ENCODE assay signal across 35 mouse cellular contexts in genomic region chr7:75350172-75350571, GRCm38 (mm10). TPM values are rescaled to one million over a fixed set of nuclear protein-coding genes. Genes with fewer than 3 reads are reported as not detected.
DNase-seq lines count a peak whose midpoint lies in the region; ATAC-seq and TF ChIP-seq lines count a peak whose summit lies in the region.
"Had no signal": no experiment of that assay in that cellular context is flagged by ENCODE, and none has a peak within 500 bp of the region (broad histone marks: within the 10 kb centered on the region; RNA-seq: fewer than 3 reads in every experiment).

No protein-coding gene starts in this region.

- no peaks in the 10 kb centered on the region for H3K79me2 ChIP-seq in MEL (ENCODE audit: control insufficient read depth, insufficient read depth, low read length, poor library complexity)

- WGBS in liver, embryonic 12.5 days (ENCODE audit: insufficient replicate concordance), result 23% methylated on average over 2 of the region's 2 CpGs
- 59% methylated on average over 2 of the region's 2 CpGs for WGBS in liver, postnatal 0 days (ENCODE audit: insufficient replicate concordance)
- 76% methylated on average over 2 of the region's 2 CpGs for WGBS in forebrain, embryonic 14.5 days

- no peak overlapping the region for H3K4me3 ChIP-seq in MEL (ENCODE audit: control insufficient read depth in 1 of 2, insufficient read depth in 1 of 2, low read depth in 2 of 2, low read length in 2 of 2)
- H3K4me3 ChIP-seq in liver, embryonic 12.5 days, result no peak overlapping the region
- no peak overlapping the region for H3K4me3 ChIP-seq in liver, postnatal 0 days (ENCODE audit: low read depth, low read length)
- no peak overlapping the region for H3K4me3 ChIP-seq in forebrain, embryonic 14.5 days (ENCODE audit: low read depth, low read length)
- H3K4me3 ChIP-seq: embryonic facial prominence, embryonic 12.5 days; kidney, embryonic 15.5 days; limb, embryonic 12.5 days; midbrain, embryonic 15.5 days; myocyte; neural tube, embryonic 12.5 days had no signal

- peaks cover 0 to 1% of the 10 kb centered on the region in 2 experiments; a peak in 2 of 4 replicates for H3K27me3 ChIP-seq in MEL (ENCODE audit: control insufficient read depth in 1 of 2, insufficient read depth in 2 of 2, low read length in 2 of 2)
- H3K27me3 ChIP-seq in liver, embryonic 12.5 days (replicated peaks), result no peaks in the 10 kb centered on the region
- no peaks in the 10 kb centered on the region for H3K27me3 ChIP-seq in liver, postnatal 0 days (ENCODE audit: insufficient read depth, low read length)
- H3K27me3 ChIP-seq in forebrain, embryonic 14.5 days (replicated peaks; ENCODE audit: control insufficient read depth, insufficient read depth, low read length), result no peaks in the 10 kb centered on the region
- H3K27me3 ChIP-seq: embryonic facial prominence, embryonic 12.5 days; kidney, embryonic 15.5 days; limb, embryonic 12.5 days; midbrain, embryonic 15.5 days; neural tube, embryonic 12.5 days had no signal

- peak; percentile 11 to 69; a peak in 3 of 4 replicates for TF ChIP-seq EP300 in MEL (IDR thresholded peaks at IDR 0.05; ENCODE audit: low read depth in 1 of 2, low read length in 2 of 2)
- TF ChIP-seq EP300 in liver, postnatal 0 days (IDR thresholded peaks at IDR 0.05; ENCODE audit: low read depth), result peak; percentile 90

- TF ChIP-seq CTCF in MEL (IDR thresholded peaks at IDR 0.05 in 2 of 3, conservative IDR thresholded peaks at IDR 0.05 in 1 of 3; ENCODE audit: control insufficient read depth in 1 of 3, insufficient read depth in 1 of 3, low read depth in 2 of 3, low read length in 3 of 3, poor library complexity in 1 of 3, severe bottlenecking in 1 of 3), result no peak
- no peak for TF ChIP-seq CTCF in liver, postnatal 0 days (IDR thresholded peaks at IDR 0.05; ENCODE audit: low read depth)

- 0 out of 2 replicates have a peak, but pooled peaks have one; percentile 42 for ATAC-seq in common myeloid progenitor, adult 5-6 weeks (replicated peaks; ENCODE audit: low read depth, poor library complexity, severe bottlenecking)
- ATAC-seq in liver, embryonic 12.5 days, result peak; percentile 94
- ATAC-seq in liver, postnatal 0 days, result peak; percentile 90
- ATAC-seq in forebrain, embryonic 14.5 days, result no peak
- ATAC-seq: activated CD4-positive, CD25-positive, alpha-beta regulatory T cell, adult 4 months; forebrain, postnatal 0 days; lung, postnatal 0 days; midbrain, embryonic 15.5 days had no signal

- no peaks in the 10 kb centered on the region for H3K4me1 ChIP-seq in MEL (ENCODE audit: control insufficient read depth in 1 of 2, insufficient read depth in 2 of 2, low read length in 2 of 2)
- H3K4me1 ChIP-seq in liver, embryonic 12.5 days, result peaks cover 16% of the 10 kb centered on the region
- no peaks in the 10 kb centered on the region; the same call in 1 of the 2 replicates for H3K4me1 ChIP-seq in liver, postnatal 0 days (ENCODE audit: insufficient read depth)
- H3K4me1 ChIP-seq in forebrain, embryonic 14.5 days (ENCODE audit: control insufficient read depth, insufficient read depth, low read length), result no peaks in the 10 kb centered on the region
- H3K4me1 ChIP-seq: embryonic facial prominence, embryonic 12.5 days; kidney, embryonic 15.5 days; limb, embryonic 12.5 days; midbrain, embryonic 15.5 days; neural tube, embryonic 12.5 days had no signal

- H3K9me3 ChIP-seq in MEL (replicated peaks; ENCODE audit: insufficient read depth, low read length), result no peaks in the 10 kb centered on the region
- no peaks in the 10 kb centered on the region for H3K9me3 ChIP-seq in liver, embryonic 12.5 days (replicated peaks)
- no peaks in the 10 kb centered on the region for H3K9me3 ChIP-seq in liver, postnatal 0 days (ENCODE audit: low read length)
- no peaks in the 10 kb centered on the region for H3K9me3 ChIP-seq in forebrain, embryonic 14.5 days (replicated peaks; ENCODE audit: control insufficient read depth, low read length)
- H3K9me3 ChIP-seq: embryonic facial prominence, embryonic 12.5 days; kidney, embryonic 15.5 days; limb, embryonic 12.5 days; midbrain, embryonic 15.5 days; neural tube, embryonic 12.5 days had no signal

- H3K4me2 ChIP-seq in liver, embryonic 12.5 days, result peak overlapping the region; percentile 31; the same call in 1 of the 2 replicates
- H3K4me2 ChIP-seq in liver, postnatal 0 days (ENCODE audit: low read depth, low read length), result no peak overlapping the region
- no peak overlapping the region for H3K4me2 ChIP-seq in forebrain, embryonic 14.5 days (ENCODE audit: low read length)
- H3K4me2 ChIP-seq: embryonic facial prominence, embryonic 12.5 days; heart, embryonic 11.5 days; hindbrain, embryonic 14.5 days; kidney, embryonic 15.5 days; limb, embryonic 12.5 days; midbrain, embryonic 15.5 days; neural tube, embryonic 12.5 days had no signal

- no peak overlapping the region for H3K9ac ChIP-seq in MEL (ENCODE audit: control insufficient read depth, low read depth, low read length, poor library complexity, severe bottlenecking)
- H3K9ac ChIP-seq in liver, embryonic 12.5 days, result no peak overlapping the region
- H3K9ac ChIP-seq in liver, postnatal 0 days (replicated peaks), result no peak overlapping the region
- H3K9ac ChIP-seq in forebrain, embryonic 14.5 days (ENCODE audit: low read length), result no peak overlapping the region
- H3K9ac ChIP-seq: embryonic facial prominence, embryonic 12.5 days; forebrain, postnatal 0 days; hindbrain, embryonic 14.5 days; kidney, embryonic 15.5 days; limb, embryonic 12.5 days; midbrain, embryonic 15.5 days; neural tube, embryonic 12.5 days had no signal

- peak; percentile 39 for DNase-seq in MEL (ENCODE audit: low read depth, low spot score)
- DNase-seq in liver, postnatal 0 days, result no peak
- no peak for DNase-seq in gastrocnemius, postnatal 14 days
- no peak for DNase-seq in forebrain, embryonic 14.5 days (ENCODE audit: low spot score)
- DNase-seq in left cerebral cortex, postnatal 14 days (ENCODE audit: low spot score in 2 of 2), result no peak
- DNase-seq: adrenal gland, adult 2 months; adrenal gland, postnatal 36 days; cerebellum, adult 8-10 months; cerebellum, postnatal 36 days; embryo, embryonic 11 days; forebrain, postnatal 0 days; gastrocnemius, postnatal 10 days; heart, adult 11 months; heart, postnatal 4 days; kidney, adult 18-20 months; kidney, postnatal 25 days; lung, adult 18-20 months; lung, postnatal 4 days; right cerebral cortex, adult 18-20 months; spleen, adult 18-20 months; thymus, adult 2 months; thymus, postnatal 4 days had no signal

- intact Hi-C loops in gastrocnemius, postnatal 14 days (cut with DNase I; ENCODE audit: low total_unique reads), result no loop called here
- intact Hi-C loops in left cerebral cortex, postnatal 14 days (cut with DNase I), result no loop called here

- no peak for TF ChIP-seq POLR2A in MEL (IDR thresholded peaks at IDR 0.05; ENCODE audit: control insufficient read depth in 1 of 2, insufficient read depth in 1 of 2, low read depth in 1 of 2, low read length in 2 of 2, poor library complexity in 1 of 2)

- no peaks in the 10 kb centered on the region for H3K36me3 ChIP-seq in MEL (ENCODE audit: control insufficient read depth in 1 of 2, insufficient read depth in 2 of 2, low read length in 2 of 2)
- H3K36me3 ChIP-seq in liver, embryonic 12.5 days, result no peaks in the 10 kb centered on the region
- H3K36me3 ChIP-seq in liver, postnatal 0 days (replicated peaks; ENCODE audit: insufficient read depth, low read length), result no peaks in the 10 kb centered on the region
- no peaks in the 10 kb centered on the region for H3K36me3 ChIP-seq in forebrain, embryonic 14.5 days (ENCODE audit: control insufficient read depth, insufficient read depth, low read length)
- H3K36me3 ChIP-seq: embryonic facial prominence, embryonic 12.5 days; kidney, embryonic 15.5 days; limb, embryonic 12.5 days; midbrain, embryonic 15.5 days; neural tube, embryonic 12.5 days had no signal

- no peak for TF ChIP-seq RAD21 in MEL (IDR thresholded peaks at IDR 0.05; ENCODE audit: low read depth, low read length)

- no peak overlapping the region for H3K27ac ChIP-seq in MEL (ENCODE audit: control insufficient read depth, low read depth, low read length)
- no peak overlapping the region for H3K27ac ChIP-seq in liver, embryonic 12.5 days
- H3K27ac ChIP-seq in liver, postnatal 0 days (ENCODE audit: low read depth), result no peak overlapping the region
- no peak overlapping the region for H3K27ac ChIP-seq in forebrain, embryonic 14.5 days (ENCODE audit: low read depth, low read length)
- H3K27ac ChIP-seq: embryonic facial prominence, embryonic 12.5 days; hindbrain, embryonic 14.5 days; kidney, embryonic 15.5 days; limb, embryonic 12.5 days; midbrain, embryonic 15.5 days; neural tube, embryonic 12.5 days; stomach, postnatal 0 days had no signal

TF ChIP-seq in MEL, 35 proteins besides CTCF, POLR2A, EP300 and RAD21:
- peak; percentile 61; the same call in 1 of the 2 replicates for TF ChIP-seq GATA1 (IDR thresholded peaks at IDR 0.05; ENCODE audit: low read depth, low read length)
- peak; percentile 40; the same call in 1 of the 2 replicates for TF ChIP-seq TAL1 (IDR thresholded peaks at IDR 0.05; ENCODE audit: low read length)
- TF ChIP-seq HCFC1 (IDR thresholded peaks at IDR 0.05; ENCODE audit: low read depth, low read length), result no peak
- peak; percentile 73 for TF ChIP-seq ETS1 (IDR thresholded peaks at IDR 0.05; ENCODE audit: low read depth, low read length)
- TF ChIP-seq TCF12 (IDR thresholded peaks at IDR 0.05; ENCODE audit: low read depth, low read length), result peak; percentile 70

RNA-seq across cellular contexts. Expression of gene Sv2b, which starts 41.1 kb away (rescaled TPM):
- total RNA-seq in MEL (2012; rRNA removed), result not detected in 2 replicates
- not detected for polyA plus RNA-seq in MEL (2012; ENCODE audit: insufficient read depth in 1 of 2, insufficient read length in 2 of 2, low read depth in 1 of 2, low replicate concordance in 2 of 2, missing spikeins in 1 of 2)
- not detected in 2 replicates for total RNA-seq in common myeloid progenitor, adult 5-6 weeks (2017)
- polyA plus RNA-seq in liver, embryonic 12.5 days (2016; fragmentation: Nextera tagmentation; extraction: Ambion mirVana), result 0.02 and 0.05 TPM in 2 replicates
- not detected in 2 replicates for polyA plus RNA-seq in liver, postnatal 0 days (2015; fragmentation: Nextera tagmentation; extraction: Ambion mirVana)
- total RNA-seq in gastrocnemius, postnatal 14 days (2021), result 1 to 10 TPM in 1 of 2 experiments, under 1 TPM in 1; 0.94 to 1.1 TPM
- polyA plus RNA-seq in forebrain, embryonic 14.5 days (2014; fragmentation: Nextera tagmentation; extraction: Ambion mirVana), result 8.4 and 10.4 TPM in 2 replicates
- total RNA-seq in left cerebral cortex, postnatal 14 days (2021), result 100 to 1,000 TPM; 327 to 351 TPM
- polyA plus RNA-seq: activated CD4-positive, CD25-positive, alpha-beta regulatory T cell, adult 4 months had no signal

Comparison
In these comparisons a context has a peak if more than half of its experiments do, and no peak if none do; other contexts are left out.
1. RNA of gene Sv2b, which starts 41.1 kb away (total RNA-seq): 327 to 351 TPM in left cerebral cortex, postnatal 14 days; 0.94 to 1.1 TPM in gastrocnemius, postnatal 14 days, not detected in MEL and not detected in common myeloid progenitor, adult 5-6 weeks; every median in the first group is over 100 times any median in the second.